Mouse (Mus musculus) spleen, adult 12 weeks (tissue): ENCODE data around the gene Iqsec1.

Source experiments
- DNase-seq: peaks from one replicate; pipeline ENCODE4 v3.0.0; 2022; ENCODE audit warnings: low spot score

The Iqsec1 gene

DNA sequence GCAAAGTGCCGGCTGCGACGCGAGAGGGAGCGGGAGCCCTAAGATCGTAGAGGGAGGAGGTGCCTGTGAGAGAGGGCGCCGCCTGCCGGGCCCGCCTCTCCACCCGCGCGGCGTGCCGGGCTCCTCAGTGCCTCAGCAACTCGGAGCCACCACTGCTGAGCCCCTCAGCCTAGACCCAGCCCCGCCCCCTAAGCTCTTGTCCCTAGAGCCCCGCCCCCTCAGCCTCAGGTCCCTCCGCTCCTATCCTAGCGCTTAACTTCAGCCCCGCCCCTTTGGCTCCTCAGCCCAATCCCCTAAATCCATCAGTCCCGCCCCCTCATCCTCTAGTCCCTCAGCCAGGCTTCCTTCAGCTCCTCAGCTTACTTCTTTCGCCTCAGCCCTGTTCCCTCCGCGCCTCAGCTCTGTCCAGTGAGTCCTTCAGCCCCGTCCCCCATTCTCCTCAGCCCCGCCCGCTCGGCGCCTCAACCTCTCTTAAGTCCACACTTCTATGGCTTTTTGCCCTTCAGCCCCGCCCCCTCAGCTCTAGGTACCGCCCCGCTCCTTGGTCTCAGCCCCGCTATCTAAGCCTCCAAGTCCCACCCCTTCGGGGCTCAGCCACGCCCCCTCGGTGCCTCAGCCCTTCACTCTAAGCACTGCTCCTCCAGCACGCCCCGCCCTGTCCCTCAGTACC lies at the start of gene Iqsec1:
TSS of gene Iqsec1 (minus strand) at position 38 of the 670 bp plus-strand sequence.
- peak; percentile 67 for DNase-seq

DNA sequence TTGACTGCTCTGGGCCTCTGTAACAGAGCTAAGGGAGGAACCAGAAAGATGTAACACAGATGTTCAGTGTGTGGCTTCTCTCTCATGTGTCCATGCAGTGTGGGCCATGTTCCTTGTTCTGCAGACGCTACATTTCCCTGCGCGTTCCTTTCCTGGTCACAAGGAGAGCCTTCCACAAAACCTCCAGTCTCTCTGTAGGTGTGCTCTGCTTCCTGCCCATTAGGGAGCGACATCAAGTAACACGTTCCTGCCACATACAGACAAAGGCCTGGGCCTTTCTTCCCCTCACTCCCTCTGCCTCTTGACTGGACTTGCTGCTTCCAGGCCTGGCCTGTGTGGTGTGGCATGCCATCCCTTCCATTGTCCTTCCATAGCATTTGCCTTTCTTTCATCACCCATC lies 39.8 kb upstream of the Iqsec1 start:
- DNase-seq, result no peak

DNA sequence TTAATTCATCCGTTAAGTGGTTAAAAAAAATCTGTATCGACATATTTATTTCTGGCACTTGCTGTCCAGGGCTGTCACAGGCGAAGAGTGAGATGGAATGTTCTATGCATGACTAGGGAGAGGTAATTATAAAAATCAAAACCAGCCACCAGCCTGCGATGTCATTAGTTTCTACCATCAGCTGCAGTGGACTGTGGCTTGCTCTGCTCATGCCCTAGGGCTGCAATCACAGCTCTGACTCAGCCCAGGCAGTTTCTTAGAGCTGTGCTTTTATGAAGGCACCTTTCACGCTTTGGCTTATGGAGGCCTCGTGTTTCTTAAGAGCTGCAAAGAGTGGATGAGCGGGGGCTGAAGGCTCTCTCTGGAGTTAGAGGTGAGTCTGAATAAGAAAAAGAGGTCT lies 32.3 kb upstream of the Iqsec1 start:
- DNase-seq, result no peak

DNA sequence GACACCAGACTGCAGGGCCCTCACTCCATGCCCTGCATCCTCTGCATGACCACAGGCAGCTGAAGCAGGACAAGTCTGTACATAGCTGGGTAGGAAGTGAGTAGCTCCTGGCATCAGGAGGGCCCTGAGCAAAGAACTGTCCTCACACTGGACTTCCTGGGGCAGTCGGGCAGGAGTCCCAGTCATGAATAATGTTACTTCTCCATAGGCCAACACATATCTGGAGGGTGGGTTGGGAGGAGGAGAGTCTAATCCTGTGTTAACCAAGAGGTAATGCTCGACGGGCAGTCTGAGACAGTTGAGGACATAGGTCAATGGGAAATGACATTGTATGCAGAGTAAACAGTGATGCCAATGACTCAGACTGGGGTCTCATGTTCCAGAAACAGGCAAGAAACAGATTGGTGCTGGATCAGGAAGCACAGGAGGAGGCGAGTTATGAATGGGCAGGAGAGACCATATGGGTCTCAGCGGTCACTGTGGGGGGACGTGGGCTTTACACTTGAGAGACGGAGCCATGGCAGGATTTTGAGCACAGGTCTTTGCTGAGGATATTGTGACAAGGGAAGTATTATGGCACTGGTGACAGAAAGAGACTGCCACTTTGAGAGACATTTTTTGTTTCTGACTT lies 28.2 kb upstream of the Iqsec1 start:
- no peak for DNase-seq

DNA sequence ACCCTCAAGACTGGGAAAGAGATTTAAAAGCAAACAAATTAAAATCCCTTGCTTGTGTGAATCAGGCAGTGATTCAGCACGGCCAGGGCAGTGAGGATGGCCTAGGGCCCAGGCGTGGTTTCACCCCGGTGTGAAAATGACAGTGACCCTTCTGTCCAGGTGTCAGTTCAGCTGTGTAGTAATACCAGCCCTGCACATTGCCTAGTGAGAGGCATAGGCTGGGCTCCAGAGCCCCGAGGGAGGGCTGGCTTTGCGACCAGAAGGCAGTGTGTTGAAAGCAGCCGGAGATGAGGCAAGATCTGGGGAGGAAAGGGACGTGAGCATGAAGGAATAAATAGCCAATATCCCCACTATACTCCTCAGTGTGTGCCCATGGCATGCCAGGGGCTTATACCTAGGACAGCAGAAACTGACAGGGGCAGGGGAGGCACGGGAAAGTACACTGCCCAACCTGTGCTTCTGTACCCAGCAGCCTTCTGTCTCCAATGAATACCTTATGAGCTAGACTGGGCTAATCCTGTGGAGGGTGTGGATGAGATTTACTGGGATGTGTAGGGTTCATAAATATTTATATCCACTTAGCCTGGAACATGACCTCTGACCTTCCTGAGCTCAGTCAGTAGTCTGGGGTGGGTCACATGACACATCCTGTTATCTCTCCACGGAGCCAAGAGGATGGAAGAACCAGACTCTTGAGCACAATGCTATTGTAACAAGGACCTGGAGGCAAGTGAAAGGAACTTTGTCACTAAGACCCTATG lies 25.9 kb upstream of the Iqsec1 start:
- DNase-seq, result no peak

DNA sequence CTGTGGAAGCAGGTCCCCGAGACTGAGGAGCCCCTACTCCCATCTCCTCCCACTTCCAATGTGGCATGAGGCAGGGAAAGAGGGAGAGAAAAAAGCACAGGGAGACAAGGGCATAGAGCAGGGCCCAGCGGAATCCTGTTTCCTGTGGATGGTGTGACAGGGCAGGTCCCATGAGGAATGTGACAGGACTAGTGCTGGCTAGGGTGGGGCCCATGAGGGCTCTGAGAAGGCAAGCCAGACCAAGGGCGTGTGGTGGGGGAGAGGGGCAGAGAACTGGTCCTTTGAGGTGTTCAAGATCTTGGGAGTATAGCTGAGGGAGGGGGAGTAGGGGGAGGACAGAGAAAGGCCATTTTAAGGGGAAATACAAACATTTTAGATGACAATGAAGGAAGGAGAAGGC lies 24.0 kb upstream of the Iqsec1 start:
- DNase-seq, result no peak

DNA sequence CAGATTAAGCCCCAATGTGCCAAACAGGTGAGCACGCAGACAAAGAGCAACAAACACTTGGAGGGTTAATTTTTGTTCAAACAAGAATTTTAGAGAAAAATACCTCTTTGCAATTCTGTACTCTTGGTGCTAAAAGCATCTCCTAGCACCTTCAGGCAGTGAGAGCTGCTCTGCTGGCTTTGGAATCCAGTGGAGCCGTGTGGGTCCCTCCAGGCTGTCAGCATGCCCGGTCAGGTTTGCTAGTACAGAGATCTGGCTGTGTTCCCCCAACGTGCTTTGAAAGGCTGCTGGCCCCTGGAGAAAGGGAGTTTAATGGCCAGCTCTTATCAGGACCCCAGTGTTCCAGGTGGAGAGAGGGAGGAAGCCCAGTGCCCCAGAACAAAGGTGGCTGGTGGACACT lies 23.1 kb upstream of the Iqsec1 start:
- DNase-seq, result no peak

DNA sequence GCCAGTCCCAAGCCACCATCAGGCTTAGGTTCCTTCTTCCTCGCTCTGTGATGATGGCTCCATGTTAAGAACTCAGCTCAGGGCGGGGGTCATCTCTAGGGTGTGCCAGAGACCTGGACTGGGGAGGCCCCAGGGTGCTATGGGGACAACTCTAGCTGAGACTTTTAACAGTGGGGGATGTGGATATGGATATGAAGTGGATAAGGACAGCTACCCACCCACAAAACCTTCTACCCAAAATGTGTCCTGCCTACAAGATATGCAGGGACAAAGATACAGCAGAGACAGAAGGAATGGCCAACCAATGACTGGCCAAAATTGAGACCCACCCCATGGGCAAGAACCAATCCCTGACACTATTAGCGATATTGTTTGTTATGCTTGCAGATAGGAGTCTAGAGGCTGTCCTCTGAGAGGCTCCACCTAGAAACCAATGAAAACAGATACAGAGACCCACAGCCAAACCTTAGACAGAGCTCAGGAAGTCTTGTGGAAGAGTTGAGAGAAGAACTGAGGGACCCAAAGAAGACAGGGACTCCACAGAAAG lies 19.9 kb upstream of the Iqsec1 start:
- DNase-seq, result no peak

DNA sequence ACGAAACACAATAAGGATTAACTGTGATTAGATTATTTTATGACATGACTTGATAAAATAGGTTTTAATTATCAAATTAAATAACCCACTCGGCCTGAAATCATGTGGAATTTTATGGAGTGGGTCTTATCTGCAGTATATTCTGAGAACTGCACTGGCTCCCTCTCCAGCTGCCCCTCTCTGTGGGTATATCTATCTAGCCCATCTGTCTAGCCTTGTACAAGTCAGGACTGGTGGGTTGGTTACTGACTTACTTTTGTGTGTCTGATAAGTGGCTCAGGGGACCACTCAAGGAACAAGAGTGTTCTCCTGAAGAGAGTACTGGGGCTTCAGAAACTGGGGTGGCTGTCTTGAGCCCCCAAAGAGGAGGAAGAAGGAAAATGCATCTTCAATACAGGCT lies 18.7 kb upstream of the Iqsec1 start:
- DNase-seq, result no peak

DNA sequence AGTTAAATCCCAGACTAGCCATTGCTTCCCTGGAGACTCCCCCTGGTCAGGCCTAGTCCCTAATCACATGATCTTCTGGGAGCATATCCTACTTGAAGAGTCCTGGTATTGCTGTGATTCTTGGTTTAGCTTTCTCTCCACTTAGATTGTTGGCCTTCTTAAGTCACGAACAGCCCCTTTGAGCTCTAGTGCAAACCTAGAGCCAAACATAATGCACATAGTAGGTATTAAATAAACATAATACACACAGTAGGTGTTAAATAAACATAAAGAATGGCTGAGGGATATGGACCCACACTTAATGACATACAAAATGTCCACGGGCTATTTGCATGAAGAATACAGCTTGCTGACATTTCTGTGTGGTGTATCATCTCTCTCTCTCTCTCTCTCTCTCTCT lies 15.7 kb upstream of the Iqsec1 start:
- no peak for DNase-seq

DNA sequence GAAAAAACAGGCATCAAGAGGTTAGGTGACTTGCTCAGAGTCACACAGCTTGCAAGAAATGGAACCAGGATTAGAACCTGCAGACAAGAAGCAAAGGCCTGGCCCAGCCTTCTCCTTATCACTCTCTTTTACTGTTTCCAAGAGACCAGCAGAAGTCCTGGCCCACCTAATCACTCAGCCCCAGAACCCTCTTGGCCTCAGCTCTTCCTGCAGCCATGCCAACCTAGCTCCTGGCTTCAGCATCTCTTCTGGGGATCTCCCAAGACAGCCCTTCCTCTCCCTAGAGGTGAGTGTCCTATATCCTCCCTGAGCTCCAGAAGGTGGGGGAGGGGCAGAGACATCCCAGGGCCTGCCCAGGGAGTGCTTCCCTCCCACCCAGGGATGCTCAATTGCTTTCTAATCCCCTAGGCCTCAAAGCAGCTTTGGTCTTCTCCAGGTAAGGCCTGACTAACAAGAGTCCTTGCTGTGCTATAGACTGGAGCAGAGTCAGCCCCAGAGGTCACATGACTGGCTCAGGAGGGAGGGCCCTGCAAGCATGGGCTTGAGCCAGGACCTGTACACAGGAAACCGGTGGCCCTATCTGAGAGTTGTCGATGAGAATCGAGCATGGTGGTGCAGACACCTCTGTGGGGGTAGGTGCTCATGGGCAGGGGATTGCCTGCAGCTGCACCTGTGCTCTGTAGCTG lies 15.0 kb upstream of the Iqsec1 start:
- DNase-seq, result no peak

DNA sequence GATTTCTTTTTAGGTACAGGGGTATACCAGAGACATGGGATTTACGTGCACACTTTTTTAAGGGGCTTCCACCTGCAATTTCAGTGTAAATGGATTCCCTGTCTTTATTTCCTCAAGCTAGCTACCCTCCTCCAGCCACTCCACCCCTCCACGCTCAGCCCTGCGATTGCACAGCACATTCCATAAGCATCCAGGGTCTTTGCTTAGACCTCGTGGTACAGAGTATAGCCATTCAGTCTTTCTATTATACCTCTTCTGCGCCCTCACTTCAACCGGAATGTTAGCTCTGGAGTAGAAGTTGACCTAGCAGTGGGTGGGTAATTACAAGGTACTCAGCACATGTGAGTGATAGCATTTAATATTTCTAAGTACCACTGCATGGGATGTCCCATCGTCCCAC lies 13.1 kb upstream of the Iqsec1 start:
- no peak for DNase-seq

DNA sequence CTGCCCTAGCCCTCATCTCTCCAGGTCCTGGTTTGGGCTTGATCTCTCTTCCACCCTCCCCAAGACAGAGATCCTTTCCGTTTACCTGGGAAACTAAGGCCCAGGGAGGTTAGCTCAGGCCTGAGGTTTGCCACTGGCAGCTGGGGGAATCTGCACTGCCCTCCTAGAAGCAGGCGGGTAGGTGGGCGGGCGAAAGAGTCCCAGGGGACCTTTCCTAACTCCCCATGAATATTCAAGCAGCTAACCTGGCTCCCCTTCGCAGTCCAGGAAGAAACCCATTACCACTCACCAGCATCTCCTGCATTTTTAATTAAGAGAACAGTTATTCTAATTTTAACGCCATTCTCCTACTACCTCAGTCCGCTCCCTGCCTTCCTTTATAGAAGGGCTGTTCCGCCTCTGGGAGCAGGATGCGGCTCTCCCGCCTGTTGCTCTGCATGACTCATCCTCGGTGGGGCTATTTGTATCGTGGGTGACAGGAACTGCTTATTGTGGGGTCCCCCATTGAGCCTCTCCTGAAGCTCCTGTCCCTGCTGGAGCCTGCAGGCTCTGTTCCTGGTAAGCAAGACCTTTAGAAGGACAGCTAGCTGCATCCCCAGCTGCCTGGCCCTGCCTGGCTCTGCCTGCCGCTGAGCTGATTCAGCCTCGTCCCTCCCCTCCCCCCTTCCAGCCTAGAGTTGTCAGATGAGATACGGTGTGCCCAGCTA lies 12.5 kb upstream of the Iqsec1 start:
- no peak for DNase-seq

DNA sequence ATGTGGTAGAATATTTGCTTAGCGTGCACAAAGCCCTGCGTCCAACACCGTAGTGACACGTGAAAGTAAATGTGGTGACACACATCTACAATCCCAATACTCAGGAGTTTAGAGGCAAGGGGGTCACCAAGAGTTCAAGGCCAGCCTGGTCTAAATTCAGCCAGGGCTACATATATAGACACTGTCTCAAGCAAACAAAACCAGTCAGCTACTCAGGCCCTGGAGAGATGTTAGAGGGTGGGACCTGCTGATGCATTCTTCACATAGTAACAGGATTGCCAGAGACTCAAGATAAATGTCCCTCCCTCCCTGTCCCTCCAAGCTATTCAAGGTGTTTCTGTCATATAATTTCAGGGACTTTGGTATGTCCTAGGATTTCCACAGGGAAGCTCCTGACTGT lies 10.7 kb upstream of the Iqsec1 start:
- DNase-seq, result no peak

DNA sequence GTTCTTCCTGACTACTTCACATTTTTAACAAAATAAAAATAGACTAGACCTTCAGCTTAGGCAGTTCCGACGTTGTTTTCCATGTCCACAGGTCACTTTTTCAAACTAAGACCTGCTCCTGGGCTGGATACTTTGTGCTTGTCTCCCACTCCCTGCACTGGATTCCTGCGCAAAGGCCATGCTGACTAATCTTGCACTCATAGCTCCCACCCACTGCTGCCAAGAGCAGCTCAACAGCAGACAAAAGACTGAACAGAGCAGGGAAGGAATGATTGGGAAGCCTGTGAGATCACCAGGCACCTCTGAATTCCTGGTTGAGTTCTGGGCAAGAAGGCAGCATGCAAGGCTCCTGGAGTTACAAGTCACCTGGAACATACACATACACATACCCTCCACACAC lies 8.5 kb upstream of the Iqsec1 start:
- DNase-seq, result no peak

DNA sequence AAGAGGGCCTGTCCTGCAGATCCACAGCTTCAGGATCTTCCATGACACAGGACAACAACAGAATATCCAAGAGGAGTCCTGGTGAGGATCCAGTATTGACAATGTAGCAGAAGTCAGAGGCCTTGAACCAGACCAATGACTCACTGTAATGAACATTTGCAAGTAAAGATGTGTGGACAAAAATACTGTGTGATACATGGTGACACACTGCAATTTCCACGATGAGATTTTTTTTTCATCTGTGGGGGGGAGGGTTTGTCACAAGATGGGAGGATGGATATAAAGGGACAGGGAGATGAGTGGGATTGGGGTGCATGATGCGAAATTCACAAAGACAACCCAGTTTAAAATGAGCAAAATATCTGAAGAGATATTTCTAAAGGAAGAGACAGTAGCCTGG lies 7.7 kb upstream of the Iqsec1 start:
- DNase-seq, result no peak

DNA sequence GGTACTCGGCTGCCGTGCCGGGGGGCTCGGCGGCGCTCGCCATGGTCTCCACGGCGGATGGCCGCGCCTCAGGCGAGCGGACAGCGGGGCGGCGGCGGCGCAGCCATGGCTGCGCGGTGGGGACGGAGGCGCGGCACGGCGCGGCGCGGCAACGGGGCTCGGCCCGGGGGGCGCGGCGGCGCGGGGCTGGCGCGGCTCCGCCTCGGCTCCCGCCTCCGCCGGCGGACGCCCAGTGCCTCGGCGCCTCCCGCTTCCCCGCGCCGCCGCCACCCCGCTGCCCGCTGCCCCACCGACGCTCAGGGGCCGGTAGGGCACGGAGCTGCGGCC lies 223 bp downstream of the Iqsec1 start:
- no peak for DNase-seq

DNA sequence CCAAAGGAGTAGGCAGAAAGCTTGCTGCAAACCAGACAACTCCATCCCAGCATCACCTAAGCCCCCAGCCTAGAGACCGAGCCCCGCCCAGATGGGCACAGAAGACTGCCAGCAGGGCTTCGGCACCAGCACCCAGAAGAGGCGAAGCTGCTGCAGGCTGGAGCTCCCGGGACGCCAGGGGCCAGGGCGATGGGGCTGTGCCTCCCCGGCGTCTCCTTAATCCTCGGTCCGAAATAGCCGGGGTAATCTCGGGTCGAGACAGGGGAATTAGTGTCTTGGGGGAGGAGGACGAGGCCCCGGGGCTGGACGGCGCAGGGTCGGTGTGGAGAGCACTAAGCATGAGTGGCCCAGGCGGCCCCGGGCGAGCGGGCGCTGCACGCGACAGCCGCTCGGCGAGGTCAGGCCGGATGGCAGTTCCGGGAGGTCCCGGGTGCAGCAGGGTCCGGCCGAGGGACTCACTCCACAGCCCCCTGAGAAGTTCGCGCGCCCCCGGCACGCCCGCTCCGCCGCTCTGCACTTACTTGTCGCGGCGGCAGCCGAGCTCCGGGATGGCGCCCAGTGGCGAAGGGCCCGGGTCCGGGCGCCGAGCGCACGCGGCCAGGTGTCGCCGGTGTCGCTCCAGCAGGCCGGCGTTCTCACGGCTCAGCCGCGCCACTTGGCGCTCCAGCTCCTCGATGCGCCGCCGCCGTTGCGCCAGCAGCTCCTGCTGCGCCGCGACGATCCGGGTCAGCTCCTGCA lies 755 bp downstream of the Iqsec1 start:
- no peak for DNase-seq

DNA sequence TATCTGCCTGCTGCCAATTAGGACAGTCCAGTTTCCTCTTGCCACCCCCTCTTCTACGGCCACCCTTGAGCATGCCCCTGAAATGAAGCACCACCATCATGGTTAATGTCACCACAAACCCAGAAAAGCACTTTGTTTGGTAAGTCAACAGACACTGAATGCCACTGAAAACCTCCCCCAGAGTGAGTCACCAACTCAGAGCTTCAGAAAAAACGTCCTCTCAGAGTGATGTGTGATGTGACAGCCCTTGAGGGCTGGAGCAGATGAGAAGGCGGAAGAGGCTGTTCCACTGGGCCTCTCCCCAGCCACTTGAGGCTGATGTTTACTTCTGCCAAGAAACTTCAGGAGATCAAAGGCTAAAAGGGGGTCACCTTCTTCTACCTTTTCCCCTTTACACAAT lies 4.4 kb downstream of the Iqsec1 start:
- DNase-seq, result no peak

DNA sequence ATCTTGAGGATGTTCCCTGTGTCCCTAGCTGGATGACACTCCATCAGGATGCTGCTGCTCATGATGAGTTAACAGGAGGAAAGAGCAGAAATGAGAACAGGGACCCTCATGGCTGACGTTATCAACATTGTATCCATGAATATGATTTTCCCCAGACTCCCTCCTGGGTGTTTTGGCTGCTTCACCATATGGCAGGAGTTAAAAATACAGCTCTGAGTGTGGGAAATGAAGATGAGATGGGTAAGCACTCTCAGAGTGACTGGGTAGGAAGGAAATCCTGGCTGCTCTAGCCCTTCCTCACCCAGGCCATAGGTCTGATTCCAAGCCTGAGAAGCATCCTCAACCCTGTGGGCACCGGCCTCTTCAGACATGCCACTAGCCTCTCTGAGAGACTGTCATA lies 14.2 kb downstream of the Iqsec1 start:
- DNase-seq, result no peak

DNA sequence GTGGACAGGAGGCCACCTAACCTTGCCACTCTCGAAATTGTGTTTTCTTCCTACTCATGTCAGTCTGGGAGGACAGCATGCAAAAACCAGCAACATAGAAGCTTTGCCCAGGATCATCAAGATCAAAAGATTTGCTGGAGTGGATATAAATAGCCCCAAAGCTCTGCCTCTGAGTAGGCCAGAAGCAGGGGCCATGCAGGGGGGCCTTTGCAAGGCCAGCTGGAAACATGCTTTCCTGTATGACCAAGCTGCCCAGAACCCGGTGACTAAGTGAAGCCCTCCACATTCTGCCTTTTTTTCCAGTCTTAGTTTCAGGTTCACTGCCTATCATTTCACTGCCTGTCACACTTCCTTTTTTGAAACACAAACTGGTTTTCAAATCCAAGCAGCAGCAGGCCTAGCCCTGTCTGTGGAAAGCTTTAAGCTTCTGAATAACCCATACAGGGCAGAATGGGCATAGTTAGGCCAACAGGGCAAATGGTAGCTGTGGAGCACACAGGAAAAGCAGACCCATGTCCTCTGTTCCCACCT lies 19.1 kb downstream of the Iqsec1 start:
- no peak for DNase-seq
